Mouse (Mus musculus) kidney, adult 2 months (tissue): ENCODE results near the gene Cic.

Experiments
- CTCF ChIP-seq: fragments of 200-500 bp; conservative IDR thresholded peaks from 2 replicates; pipeline ENCODE4 v1.5.1; 2011; ENCODE audit warnings: low read depth, mild to moderate bottlenecking, control low read depth, low read length, moderate library complexity, mixed read lengths; ENCODE audit not compliant: insufficient read depth, insufficient read length
- POLR2A ChIP-seq: fragments of 200-500 bp; IDR thresholded peaks from one replicate; pipeline ENCODE4 v1.6.1; 2011; ENCODE audit warnings: low read depth, low read length, control low read depth

DNA sequence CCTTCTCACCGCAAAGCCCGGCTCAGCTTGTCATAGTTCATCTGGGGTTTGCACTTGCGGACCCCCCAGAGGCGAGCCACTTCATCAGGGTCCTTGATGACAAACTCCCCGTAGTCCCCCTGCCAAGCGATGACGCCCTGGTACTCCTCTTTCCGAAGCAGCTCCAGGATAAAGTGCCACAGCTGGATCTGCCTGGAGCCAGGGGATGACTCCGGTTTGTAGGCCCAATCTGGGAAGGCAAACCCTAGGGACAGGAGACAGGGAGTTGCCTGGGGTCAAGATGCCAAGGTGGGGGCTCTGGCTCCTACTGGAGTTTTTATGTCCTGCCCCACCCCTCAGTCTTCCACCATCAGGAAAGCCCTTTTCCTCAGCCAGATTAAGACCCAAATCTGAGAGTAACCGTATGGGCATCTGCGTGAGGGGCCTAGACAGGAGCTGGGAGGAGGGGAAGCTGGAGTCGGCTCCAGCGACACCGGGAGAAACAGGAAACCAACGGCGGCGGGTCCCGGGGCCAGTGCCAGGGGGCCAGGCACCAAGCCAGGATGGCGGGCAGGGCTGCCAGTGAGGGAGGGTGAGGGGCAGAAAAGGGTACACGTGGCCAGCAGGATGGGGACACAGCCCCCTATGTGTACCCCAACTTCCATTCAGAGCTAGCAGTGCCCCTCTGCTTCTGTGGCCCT, 21.3 kb upstream of the Cic start:
- TF ChIP-seq CTCF (no peak), POLR2A (no peak)
